Comparison of ENCODE assay signal across 8 mouse cellular contexts in genomic region chr14:46060622-46061381, GRCm38 (mm10).
DNase-seq lines count a peak whose midpoint lies in the region; ATAC-seq lines count a peak whose summit lies in the region.

No protein-coding gene starts in this region.

- H3K4me2 ChIP-seq in forebrain, embryonic 15.5 days (replicated peaks): peak overlapping the region; percentile 38
- peak overlapping the region; percentile 55 for H3K4me2 ChIP-seq in intestine, embryonic 16.5 days (ENCODE audit: low read depth, low read length)
- H3K4me2 ChIP-seq in midbrain, embryonic 15.5 days: peak overlapping the region; percentile 47

- peaks cover 6% of the 10 kb centered on the region; the same call in 1 of the 2 replicates for H3K4me1 ChIP-seq in heart, embryonic 10.5 days
- H3K4me1 ChIP-seq in forebrain, embryonic 15.5 days: peaks cover 7% of the 10 kb centered on the region; the same call in 1 of the 2 replicates
- no peaks in the 10 kb centered on the region for H3K4me1 ChIP-seq in intestine, embryonic 16.5 days (ENCODE audit: control insufficient read depth, insufficient read depth, low read length)
- H3K4me1 ChIP-seq in limb, embryonic 10.5 days: peaks cover 10% of the 10 kb centered on the region
- peaks cover 6% of the 10 kb centered on the region; the same call in 1 of the 2 replicates for H3K4me1 ChIP-seq in midbrain, embryonic 15.5 days

- no peaks in the 10 kb centered on the region for H3K36me3 ChIP-seq in heart, embryonic 10.5 days
- H3K36me3 ChIP-seq in forebrain, embryonic 15.5 days: no peaks in the 10 kb centered on the region
- no peaks in the 10 kb centered on the region for H3K36me3 ChIP-seq in intestine, embryonic 16.5 days (ENCODE audit: control insufficient read depth, insufficient read depth, low read length)
- no peaks in the 10 kb centered on the region for H3K36me3 ChIP-seq in limb, embryonic 10.5 days
- H3K36me3 ChIP-seq in midbrain, embryonic 15.5 days (replicated peaks): no peaks in the 10 kb centered on the region

- H3K27ac ChIP-seq in heart, embryonic 10.5 days: no peak overlapping the region
- H3K27ac ChIP-seq in forebrain, embryonic 15.5 days (replicated peaks): no peak overlapping the region
- H3K27ac ChIP-seq in intestine, embryonic 16.5 days (ENCODE audit: low read length): no peak overlapping the region
- H3K27ac ChIP-seq in limb, embryonic 10.5 days: no peak overlapping the region; the same call in 1 of the 2 replicates
- no peak overlapping the region for H3K27ac ChIP-seq in midbrain, embryonic 15.5 days

- H3K27me3 ChIP-seq in heart, embryonic 10.5 days (ENCODE audit: insufficient read depth, poor library complexity, severe bottlenecking): no peaks in the 10 kb centered on the region
- H3K27me3 ChIP-seq in forebrain, embryonic 15.5 days: no peaks in the 10 kb centered on the region
- H3K27me3 ChIP-seq in intestine, embryonic 16.5 days (replicated peaks; ENCODE audit: control insufficient read depth, insufficient read depth, low read length): no peaks in the 10 kb centered on the region
- no peaks in the 10 kb centered on the region for H3K27me3 ChIP-seq in limb, embryonic 10.5 days (ENCODE audit: low read depth, poor library complexity, severe bottlenecking)
- H3K27me3 ChIP-seq in midbrain, embryonic 15.5 days (replicated peaks): no peaks in the 10 kb centered on the region

- H3K4me3 ChIP-seq in heart, embryonic 10.5 days: peak overlapping the region; percentile 37
- peak overlapping the region; percentile 16 for H3K4me3 ChIP-seq in forebrain, embryonic 15.5 days
- peak overlapping the region; percentile 21 for H3K4me3 ChIP-seq in intestine, embryonic 16.5 days (ENCODE audit: low read length)
- no peak overlapping the region for H3K4me3 ChIP-seq in limb, embryonic 10.5 days
- peak overlapping the region; percentile 30 for H3K4me3 ChIP-seq in midbrain, embryonic 15.5 days

- WGBS in heart, embryonic 10.5 days: 37% methylated on average over 14 of the region's 14 CpGs
- 5% methylated on average over 14 of the region's 14 CpGs for WGBS in forebrain, embryonic 15.5 days
- 15% methylated on average over 14 of the region's 14 CpGs for WGBS in intestine, embryonic 16.5 days
- WGBS in limb, embryonic 10.5 days: 39% methylated on average over 14 of the region's 14 CpGs
- WGBS in midbrain, embryonic 15.5 days: 21% methylated on average over 14 of the region's 14 CpGs

- DNase-seq in heart, embryonic 10.5 days (ENCODE audit: low spot score): no peak
- DNase-seq in heart, adult 8-10 months (ENCODE audit: low spot score): no peak
- DNase-seq in limb, embryonic 10.5 days (ENCODE audit: low spot score): peak; percentile 33
- DNase-seq in yolk sac, embryonic 10.5 days (ENCODE audit: low spot score): peak; percentile 4
- DNase-seq in testis, postnatal 10 days (ENCODE audit: low spot score): no peak

- peak; percentile 51; the same call in 1 of the 2 replicates for ATAC-seq in forebrain, embryonic 15.5 days (replicated peaks)
- peak; percentile 50 for ATAC-seq in intestine, embryonic 16.5 days
- peak; percentile 62 for ATAC-seq in midbrain, embryonic 15.5 days (replicated peaks)

- no peaks in the 10 kb centered on the region for H3K9me3 ChIP-seq in heart, embryonic 10.5 days
- H3K9me3 ChIP-seq in forebrain, embryonic 15.5 days: no peaks in the 10 kb centered on the region
- H3K9me3 ChIP-seq in intestine, embryonic 16.5 days (ENCODE audit: control insufficient read depth, low read length): no peaks in the 10 kb centered on the region
- H3K9me3 ChIP-seq in limb, embryonic 10.5 days (replicated peaks): no peaks in the 10 kb centered on the region
- no peaks in the 10 kb centered on the region for H3K9me3 ChIP-seq in midbrain, embryonic 15.5 days

- no peak overlapping the region for H3K9ac ChIP-seq in forebrain, embryonic 15.5 days (replicated peaks)
- peak overlapping the region; percentile 27; the same call in 1 of the 2 replicates for H3K9ac ChIP-seq in intestine, embryonic 16.5 days (ENCODE audit: low read depth, low read length)
- H3K9ac ChIP-seq in midbrain, embryonic 15.5 days: no peak overlapping the region

Comparison
In these comparisons a context has a peak if more than half of its experiments do, and no peak if none do; other contexts are left out.
1. DNase-seq: peak in limb, embryonic 10.5 days (single experiment) and yolk sac, embryonic 10.5 days (single experiment); none in heart, embryonic 10.5 days (single experiment), heart, adult 8-10 months (single experiment) and testis, postnatal 10 days (single experiment).
2. Peak in every context shown above with its lines, with median percentiles within 50 percentile points of each other: ATAC-seq and H3K4me2 ChIP-seq.